Mouse (Mus musculus): ENCODE data around the gene Nxpe4.
"Not testable (repeated sequence)": the region's sequence is repeated elsewhere in the genome, so short reads cannot be mapped to it uniquely, and the experiment has no call there.

Gene Nxpe4

GRCm38 (mm10) chr9:48240431-48240830, 78.6 kb downstream of the Nxpe4 start:
- no peak for DNase-seq (ENCODE audit: low spot score)

GRCm38 (mm10) chr9:48241791-48242190, 80.0 kb downstream of the Nxpe4 start:
- DNase-seq (ENCODE audit: low spot score) = no peak

GRCm38 (mm10) chr9:48242756-48243155, 80.9 kb downstream of the Nxpe4 start:
- DNase-seq (ENCODE audit: low spot score) = no peak

GRCm38 (mm10) chr9:48244175-48244574, 82.4 kb downstream of the Nxpe4 start:
- DNase-seq (ENCODE audit: low spot score) = no peak

GRCm38 (mm10) chr9:48245525-48245924, 83.7 kb downstream of the Nxpe4 start:
- no peak for DNase-seq (ENCODE audit: low spot score)

- no peak for DNase-seq (ENCODE audit: low spot score)
These were observed 85.5 kb downstream of the Nxpe4 start for GRCm38 (mm10) chr9:48247276-48247675.

- no peak for DNase-seq (ENCODE audit: low spot score)
These were observed 90.4 kb downstream of the Nxpe4 start for GRCm38 (mm10) chr9:48252236-48252635.

- no peak for DNase-seq (ENCODE audit: low spot score)
These were observed 95.2 kb downstream of the Nxpe4 start for GRCm38 (mm10) chr9:48257001-48257400.

GRCm38 (mm10) chr9:48257741-48258423, 96.1 kb downstream of the Nxpe4 start:
- peak; percentile 65 for DNase-seq (ENCODE audit: low spot score)

- no peak for DNase-seq (ENCODE audit: low spot score)
These were observed 102.8 kb downstream of the Nxpe4 start for GRCm38 (mm10) chr9:48264616-48265015.

- no peak for DNase-seq (ENCODE audit: low spot score)
These were observed 103.7 kb downstream of the Nxpe4 start for GRCm38 (mm10) chr9:48265491-48265890.

- no peak for DNase-seq (ENCODE audit: low spot score)
These were observed 104.6 kb downstream of the Nxpe4 start for GRCm38 (mm10) chr9:48266286-48267027.

- DNase-seq (ENCODE audit: low spot score) = no peak
These were observed 105.2 kb downstream of the Nxpe4 start for GRCm38 (mm10) chr9:48267028-48267441.

GRCm38 (mm10) chr9:48267960-48268359, 106.1 kb downstream of the Nxpe4 start:
- DNase-seq (ENCODE audit: low spot score) = no peak

GRCm38 (mm10) chr9:48276831-48277230, 115.0 kb downstream of the Nxpe4 start:
- DNase-seq (ENCODE audit: low spot score) = no peak

GRCm38 (mm10) chr9:48284221-48284620, 122.4 kb downstream of the Nxpe4 start:
- no peak for DNase-seq (ENCODE audit: low spot score)

- DNase-seq (ENCODE audit: low spot score) = no peak
These were observed 128.5 kb downstream of the Nxpe4 start for GRCm38 (mm10) chr9:48290281-48290680.

- no peak for DNase-seq (ENCODE audit: low spot score)
These were observed 132.9 kb downstream of the Nxpe4 start for GRCm38 (mm10) chr9:48294754-48295153.

GRCm38 (mm10) chr9:48298983-48299382, 137.2 kb downstream of the Nxpe4 start:
- DNase-seq (ENCODE audit: low spot score) = no peak

GRCm38 (mm10) chr9:48303564-48303963, 141.7 kb downstream of the Nxpe4 start:
- not testable (repeated sequence) for DNase-seq (ENCODE audit: low spot score)

- DNase-seq (ENCODE audit: low spot score) = no peak
These were observed 149.4 kb downstream of the Nxpe4 start for GRCm38 (mm10) chr9:48311241-48311640.

GRCm38 (mm10) chr9:48314194-48314593, 152.4 kb downstream of the Nxpe4 start:
- no peak for DNase-seq (ENCODE audit: low spot score)

- no peak for DNase-seq (ENCODE audit: low spot score)
These were observed 154.0 kb downstream of the Nxpe4 start for GRCm38 (mm10) chr9:48315825-48316224.

- no peak for DNase-seq (ENCODE audit: low spot score)
These were observed 164.5 kb downstream of the Nxpe4 start for GRCm38 (mm10) chr9:48326338-48326737.

All from MN1 (cell line).